Mouse (Mus musculus) heart, adult 2 months (tissue): Measurements from ENCODE around the gene Gak.

ENCODE experiments used
- CTCF ChIP-seq: fragments of 200-600 bp; IDR thresholded peaks from 2 replicates; pipeline ENCODE4 v1.8.1; 2022; ENCODE audit warnings: antibody characterized with exemption, mild to moderate bottlenecking, moderate library complexity
- EP300 ChIP-seq: fragments of 200-500 bp; IDR thresholded peaks from 2 replicates; pipeline ENCODE4 v1.6.1; 2011; ENCODE audit warnings: low read depth, low read length, control low read depth; ENCODE audit not compliant: insufficient read depth
- POLR2A ChIP-seq: fragments of 200-500 bp; IDR thresholded peaks from 2 replicates; pipeline ENCODE4 v1.6.1; 2011; ENCODE audit warnings: mild to moderate bottlenecking, low read depth, low read length, control low read depth; ENCODE audit not compliant: insufficient read depth

DNA sequence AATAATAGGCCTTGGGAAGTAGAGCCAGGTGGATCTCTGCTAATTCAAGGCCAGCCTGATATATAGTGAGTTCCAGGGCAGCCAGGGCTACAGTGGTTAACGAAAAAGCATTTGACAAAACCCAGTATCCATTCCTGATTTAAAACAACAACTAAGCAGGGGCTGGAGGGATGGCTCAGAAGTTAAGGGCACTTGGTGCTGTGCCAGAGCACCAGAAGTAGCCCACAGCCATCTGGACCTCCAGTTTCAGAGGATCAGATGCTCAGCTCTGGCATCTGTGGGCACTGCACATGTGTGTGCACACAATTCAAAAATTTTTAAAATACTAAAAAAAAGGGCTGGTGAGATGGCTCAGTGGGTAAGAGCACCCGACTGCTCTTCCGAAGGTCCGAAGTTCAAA is 4.1 kb upstream of the Gak start:
- TF ChIP-seq EP300 (no peak), POLR2A (no peak), CTCF (no peak)
